Mouse (Mus musculus) C2C12 (cell line): ENCODE measurements around the gene Csnk2a2.

Source experiments
- CEBPB ChIP-seq: IDR thresholded peaks from one replicate; pipeline ENCODE4 v1.6.1; 2011; ENCODE audit warnings: low read depth, mild to moderate bottlenecking, control low read depth, moderate library complexity
- CTCF ChIP-seq: IDR thresholded peaks from one replicate; pipeline ENCODE4 v1.5.1; 2011; ENCODE audit not compliant: control insufficient read depth, insufficient read depth, insufficient read length
- MYOD1 ChIP-seq: IDR thresholded peaks from one replicate; pipeline ENCODE4 v1.6.1; 2011; ENCODE audit warnings: low read depth; ENCODE audit not compliant: control insufficient read depth, insufficient read length
- MYOG ChIP-seq: IDR thresholded peaks from one replicate; pipeline ENCODE4 v1.6.1; 2011; ENCODE audit not compliant: control insufficient read depth, insufficient read length; ENCODE audit errors: extremely low read depth
- USF1 ChIP-seq: IDR thresholded peaks from one replicate; pipeline ENCODE4 v1.6.1; 2011; ENCODE audit warnings: low read depth, mild to moderate bottlenecking, control low read depth, moderate library complexity

GRCm38 (mm10) chr8:95533584-95534387, 43.9 kb upstream of the Csnk2a2 start, which contains the start of gene Ccdc113:
- TF ChIP-seq CTCF (no peak), CEBPB (no peak), MYOD1 (no peak), MYOG (no peak), USF1 (no peak)
